Mouse (Mus musculus): ENCODE data around the gene Bsdc1.

DNA sequence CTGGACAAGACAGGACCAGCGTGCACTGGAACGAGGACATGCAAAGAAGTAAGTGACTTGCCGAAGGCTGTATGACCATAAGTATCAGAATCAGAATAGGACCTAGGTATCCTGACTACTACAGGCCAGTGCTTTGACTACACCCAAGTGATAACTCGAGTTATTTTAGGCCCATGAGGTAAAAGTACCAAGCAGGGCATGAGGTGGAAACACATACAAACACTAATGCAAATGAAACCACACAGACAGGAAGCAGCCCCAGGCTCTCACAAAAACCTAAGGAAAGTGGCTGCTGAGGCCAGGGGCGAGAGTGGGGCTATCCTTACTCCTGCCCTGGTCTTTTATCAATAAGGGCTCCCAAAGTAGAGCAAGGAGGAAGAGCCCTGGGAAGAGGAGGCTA lies 64.0 kb downstream of the Bsdc1 start:
- no peak for TF ChIP-seq CTCF (IDR thresholded peaks at IDR 0.05; ENCODE audit: insufficient read depth, low read length)
- no peak for TF ChIP-seq POLR2A (IDR thresholded peaks at IDR 0.05; ENCODE audit: borderline replicate concordance, extremely low read depth, low read depth, low read length)

Data from lung, adult 2 months (tissue).